8 mouse cellular contexts compared by ENCODE assay signal in the genomic region with DNA sequence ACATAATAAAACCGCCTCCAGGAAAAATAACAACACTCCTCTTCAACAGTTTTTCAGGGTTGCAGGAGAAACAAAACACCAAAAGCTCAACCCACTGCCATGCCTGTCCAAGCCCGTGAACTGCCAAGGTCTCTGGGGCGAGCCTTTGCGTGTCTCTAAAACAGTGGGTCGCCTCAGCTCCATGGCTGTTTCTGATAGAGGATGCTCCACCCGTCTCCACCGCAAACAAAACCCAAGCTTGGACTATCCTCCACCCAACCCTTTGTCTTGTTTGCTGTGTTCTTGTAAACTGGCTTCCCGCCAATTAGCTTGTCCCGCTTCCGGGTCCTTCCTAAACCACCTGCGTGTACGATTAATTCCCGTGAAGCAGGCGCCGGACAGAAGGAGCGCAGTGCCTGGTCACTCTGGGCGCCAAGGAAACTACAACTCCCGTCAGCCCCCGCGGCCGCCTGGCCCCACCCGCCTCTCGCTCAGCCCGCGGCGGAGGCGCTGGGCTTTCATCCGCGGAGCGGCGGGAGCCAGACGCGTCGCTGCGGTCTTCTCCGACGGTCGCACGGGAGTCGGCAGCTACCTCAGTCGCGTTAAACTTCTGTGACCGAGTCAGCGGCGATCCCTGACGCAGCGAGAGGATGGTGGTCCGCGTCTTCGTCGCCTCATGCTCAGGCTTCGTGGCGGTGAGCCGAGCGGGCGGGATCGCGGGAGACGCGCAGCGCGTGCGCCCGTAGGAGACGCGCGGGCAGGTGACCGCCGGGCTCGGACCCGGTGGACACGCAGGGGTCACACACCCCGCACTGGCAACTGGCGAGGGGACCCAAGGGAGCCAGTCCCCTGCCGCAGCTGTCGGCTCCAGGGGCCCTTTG. TPM values are rescaled to one million over a fixed set of nuclear protein-coding genes. Genes with fewer than 3 reads are reported as not detected.
A peak's percentile ranks its signal among the peaks of the same experiment; 100 is the strongest.
DNase-seq lines count a peak whose midpoint lies in the region; ATAC-seq and TF ChIP-seq lines count a peak whose summit lies in the region.

Gene Sh3bgrl2, plus strand, starts transcription at position 498 of the 860 bp plus-strand sequence.

- intact Hi-C loops in left cerebral cortex, postnatal 25 days (cut with DNase I) = loop anchor here (5.0 kb wide), 1 partner anchor 101 kb away; no protein-coding TSS in a partner anchor

- H3K4me2 ChIP-seq in intestine, postnatal 0 days (replicated peaks; ENCODE audit: low read depth) = peak within 1 kb of the TSS; percentile 88

- H3K36me3 ChIP-seq in intestine, postnatal 0 days (ENCODE audit: control insufficient read depth, insufficient read depth) = no peaks in the 10 kb centered on the region

- WGBS in intestine, postnatal 0 days = 3% methylated on average over 76 of the region's 76 CpGs

- H3K27ac ChIP-seq in intestine, postnatal 0 days (ENCODE audit: low read depth, low read length) = no peak within 1 kb of the TSS

- peak; percentile 98 for ATAC-seq in granulocyte monocyte progenitor cell, adult 5-6 weeks (replicated peaks; ENCODE audit: poor library complexity, severe bottlenecking)
- ATAC-seq in intestine, postnatal 0 days = peak; percentile 92
- ATAC-seq in megakaryocyte-erythroid progenitor cell, adult 5-6 weeks (replicated peaks; ENCODE audit: low FRiP score, low TSS enrichment, poor library complexity, severe bottlenecking) = peak; percentile 97

- peak within 1 kb of the TSS; percentile 71 for H3K4me3 ChIP-seq in intestine, postnatal 0 days (ENCODE audit: low read depth, low read length)

- peak; percentile 91 for DNase-seq in adrenal gland, postnatal 14 days
- DNase-seq in embryo, embryonic 11.5 days (ENCODE audit: low read depth, low spot score) = peak; percentile 60
- DNase-seq in left cerebral cortex, postnatal 25 days (ENCODE audit: low spot score in 2 of 2) = peak; percentile 86 to 88
- peak; percentile 81 for DNase-seq in right cerebral cortex, postnatal 14 days
- peak; percentile 87 for DNase-seq in urinary bladder, postnatal 14 days (ENCODE audit: low spot score)

- H3K4me1 ChIP-seq in intestine, postnatal 0 days (replicated peaks; ENCODE audit: control insufficient read depth, insufficient read depth, low read length) = peaks cover 4% of the 10 kb centered on the region; the same call in 1 of the 2 replicates

- H3K9me3 ChIP-seq in intestine, postnatal 0 days (ENCODE audit: control insufficient read depth) = no peaks in the 10 kb centered on the region

- TF ChIP-seq CTCF in intestine, postnatal 0 days (IDR thresholded peaks at IDR 0.05; ENCODE audit: low read depth) = no peak

- no peaks in the 10 kb centered on the region for H3K27me3 ChIP-seq in intestine, postnatal 0 days (replicated peaks; ENCODE audit: control insufficient read depth, insufficient read depth, low read length)

- H3K9ac ChIP-seq in intestine, postnatal 0 days (ENCODE audit: low read depth, low read length) = peak within 1 kb of the TSS; percentile 64

RNA-seq across cellular contexts. Expression of gene Sh3bgrl2, which starts in this region (rescaled TPM):
- total RNA-seq in adrenal gland, postnatal 14 days (2021) = 16.6 and 21.1 TPM in 2 replicates
- total RNA-seq in granulocyte monocyte progenitor cell, adult 5-6 weeks (2014; fragmentation: Nextera tagmentation) = not detected in 2 replicates
- 0.09 TPM in 1 of 2 replicates, not detected in the other for total RNA-seq in granulocyte monocyte progenitor cell, adult 5-6 weeks (2017)
- polyA plus RNA-seq in intestine, postnatal 0 days (2015; fragmentation: Nextera tagmentation; extraction: Ambion mirVana) = 19.1 and 21.7 TPM in 2 replicates
- total RNA-seq in left cerebral cortex, postnatal 25 days (2021) = 10 to 100 TPM; 28.2 to 34.0 TPM
- total RNA-seq in megakaryocyte-erythroid progenitor cell, adult 5-6 weeks (2014; fragmentation: Nextera tagmentation) = 0.40 and 0.85 TPM in 2 replicates
- 0.34 and 0.80 TPM in 2 replicates for total RNA-seq in megakaryocyte-erythroid progenitor cell, adult 5-6 weeks (2017)

Comparison
In these comparisons a context has a peak if more than half of its experiments do, and no peak if none do; other contexts are left out.
1. Peak in ATAC-seq in granulocyte monocyte progenitor cell, adult 5-6 weeks; RNA of the gene not detected or under 1 TPM.
2. Peak in ATAC-seq in megakaryocyte-erythroid progenitor cell, adult 5-6 weeks; RNA of the gene not detected or under 1 TPM.